20 mouse cellular contexts compared by ENCODE assay signal in genomic region chr3:121397007-121397406, GRCm38 (mm10). TPM values are rescaled to one million over a fixed set of nuclear protein-coding genes. Genes with fewer than 3 reads are reported as not detected.
DNase-seq lines count a peak whose midpoint lies in the region; ATAC-seq and TF ChIP-seq lines count a peak whose summit lies in the region.
"Had no signal": no experiment of that assay in that cellular context is flagged by ENCODE, and none has a peak within 500 bp of the region (broad histone marks: within the 10 kb centered on the region; RNA-seq: fewer than 3 reads in every experiment).

No protein-coding gene starts in this region.

- H3K27ac ChIP-seq in limb, embryonic 12.5 days: peak overlapping the region; percentile 50; the same call in 1 of the 2 replicates
- no peak overlapping the region for H3K27ac ChIP-seq in limb, embryonic 10.5 days
- H3K27ac ChIP-seq in embryonic facial prominence, embryonic 12.5 days: peak overlapping the region; percentile 56
- peak overlapping the region; percentile 66 for H3K27ac ChIP-seq in embryonic facial prominence, embryonic 14.5 days (replicated peaks; ENCODE audit: low read depth, low read length)
- peak overlapping the region; percentile 48; the same call in 1 of the 2 replicates for H3K27ac ChIP-seq in stomach, embryonic 15.5 days
- no peak overlapping the region for H3K27ac ChIP-seq in kidney, adult 2 months (ENCODE audit: insufficient read depth, low read depth, low read length)
- H3K27ac ChIP-seq: forebrain, embryonic 12.5 days; heart, adult 2 months; heart, embryonic 15.5 days; hindbrain, embryonic 10.5 days; hindbrain, embryonic 15.5 days had no signal

- ATAC-seq in limb, embryonic 12.5 days (ENCODE audit: insufficient number of reproducible peaks, insufficient read depth, low FRiP score, low TSS enrichment, low read depth): no peak
- ATAC-seq in embryonic facial prominence, embryonic 12.5 days (ENCODE audit: insufficient number of reproducible peaks, insufficient read depth, low FRiP score, low TSS enrichment): no peak
- peak; percentile 84 for ATAC-seq in embryonic facial prominence, embryonic 14.5 days (ENCODE audit: low read depth)
- 0 out of 2 replicates have a peak, but pooled peaks have one; percentile 32 for ATAC-seq in stomach, embryonic 15.5 days (ENCODE audit: insufficient read depth, low FRiP score, low read depth)
- ATAC-seq in CD4-positive, CD25-positive, alpha-beta regulatory T cell, adult 4 months: no peak
- ATAC-seq: forebrain, embryonic 16.5 days had no signal

- no peaks in the 10 kb centered on the region; the same call in 1 of the 2 replicates for H3K27me3 ChIP-seq in limb, embryonic 12.5 days
- no peaks in the 10 kb centered on the region for H3K27me3 ChIP-seq in limb, embryonic 10.5 days (ENCODE audit: low read depth, poor library complexity, severe bottlenecking)
- no peaks in the 10 kb centered on the region for H3K27me3 ChIP-seq in embryonic facial prominence, embryonic 12.5 days
- H3K27me3 ChIP-seq in embryonic facial prominence, embryonic 14.5 days (replicated peaks; ENCODE audit: control insufficient read depth, insufficient read depth, low read length): no peaks in the 10 kb centered on the region
- H3K27me3 ChIP-seq in stomach, embryonic 15.5 days (replicated peaks): no peaks in the 10 kb centered on the region
- H3K27me3 ChIP-seq in kidney, adult 2 months (replicated peaks; ENCODE audit: control insufficient read depth, insufficient read depth, low read length): no peaks in the 10 kb centered on the region
- H3K27me3 ChIP-seq: forebrain, embryonic 12.5 days; heart, embryonic 15.5 days; hindbrain, embryonic 15.5 days had no signal

- H3K36me3 ChIP-seq in limb, embryonic 12.5 days: no peaks in the 10 kb centered on the region
- no peaks in the 10 kb centered on the region for H3K36me3 ChIP-seq in limb, embryonic 10.5 days
- no peaks in the 10 kb centered on the region for H3K36me3 ChIP-seq in embryonic facial prominence, embryonic 12.5 days
- H3K36me3 ChIP-seq in embryonic facial prominence, embryonic 14.5 days (ENCODE audit: control insufficient read depth, insufficient read depth, low read length): no peaks in the 10 kb centered on the region
- no peaks in the 10 kb centered on the region for H3K36me3 ChIP-seq in stomach, embryonic 15.5 days
- no peaks in the 10 kb centered on the region for H3K36me3 ChIP-seq in kidney, adult 2 months (ENCODE audit: control insufficient read depth, insufficient read depth, low read length)
- H3K36me3 ChIP-seq: forebrain, embryonic 12.5 days; heart, embryonic 15.5 days; hindbrain, embryonic 10.5 days; hindbrain, embryonic 15.5 days had no signal

- no peaks in the 10 kb centered on the region for H3K9me3 ChIP-seq in limb, embryonic 12.5 days
- H3K9me3 ChIP-seq in limb, embryonic 10.5 days (replicated peaks): no peaks in the 10 kb centered on the region
- no peaks in the 10 kb centered on the region for H3K9me3 ChIP-seq in embryonic facial prominence, embryonic 12.5 days
- H3K9me3 ChIP-seq in embryonic facial prominence, embryonic 14.5 days (ENCODE audit: control insufficient read depth, low read length): no peaks in the 10 kb centered on the region
- no peaks in the 10 kb centered on the region for H3K9me3 ChIP-seq in stomach, embryonic 15.5 days
- H3K9me3 ChIP-seq: forebrain, embryonic 12.5 days; heart, embryonic 15.5 days; hindbrain, embryonic 10.5 days; hindbrain, embryonic 15.5 days had no signal

- no peak for DNase-seq in limb, embryonic 10.5 days (ENCODE audit: low spot score)
- DNase-seq in embryonic facial prominence, embryonic 14.5 days (ENCODE audit: low spot score): peak; percentile 76
- DNase-seq in kidney, adult 2 months: no peak
- DNase-seq: adrenal gland, adult 2 months; adrenal gland, postnatal 25 days; cerebellum, adult 18-20 months; cerebellum, postnatal 10 days; gastrocnemius, postnatal 10 days; heart, adult 2 months; heart, postnatal 14 days had no signal

- H3K4me2 ChIP-seq in limb, embryonic 12.5 days: no peak overlapping the region
- H3K4me2 ChIP-seq in embryonic facial prominence, embryonic 12.5 days (replicated peaks): no peak overlapping the region
- peak overlapping the region; percentile 1; the same call in 1 of the 2 replicates for H3K4me2 ChIP-seq in embryonic facial prominence, embryonic 14.5 days (ENCODE audit: low read depth, low read length)
- H3K4me2 ChIP-seq in stomach, embryonic 15.5 days: no peak overlapping the region
- H3K4me2 ChIP-seq: forebrain, embryonic 12.5 days; heart, embryonic 11.5 days; heart, embryonic 15.5 days; hindbrain, embryonic 15.5 days had no signal

- no peak for TF ChIP-seq CTCF in kidney, adult 2 months (conservative IDR thresholded peaks at IDR 0.05; ENCODE audit: insufficient read depth, insufficient read length, low read depth, low read length)

- H3K4me1 ChIP-seq in limb, embryonic 12.5 days (replicated peaks): peaks cover 16% of the 10 kb centered on the region
- peaks cover 7% of the 10 kb centered on the region for H3K4me1 ChIP-seq in limb, embryonic 10.5 days
- peaks cover 22% of the 10 kb centered on the region; the same call in 1 of the 2 replicates for H3K4me1 ChIP-seq in embryonic facial prominence, embryonic 12.5 days
- H3K4me1 ChIP-seq in embryonic facial prominence, embryonic 14.5 days (ENCODE audit: control insufficient read depth, insufficient read depth, low read length): peaks cover 17% of the 10 kb centered on the region
- no peaks in the 10 kb centered on the region for H3K4me1 ChIP-seq in stomach, embryonic 15.5 days
- peaks cover 4% of the 10 kb centered on the region; the same call in 1 of the 2 replicates for H3K4me1 ChIP-seq in kidney, adult 2 months (ENCODE audit: control insufficient read depth, insufficient read depth, low read length)
- H3K4me1 ChIP-seq: forebrain, embryonic 12.5 days; heart, embryonic 15.5 days; hindbrain, embryonic 15.5 days had no signal

- H3K9ac ChIP-seq in limb, embryonic 12.5 days (replicated peaks): no peak overlapping the region
- H3K9ac ChIP-seq in embryonic facial prominence, embryonic 12.5 days: no peak overlapping the region
- H3K9ac ChIP-seq in embryonic facial prominence, embryonic 14.5 days (ENCODE audit: low read depth, low read length): no peak overlapping the region
- no peak overlapping the region for H3K9ac ChIP-seq in stomach, embryonic 15.5 days
- H3K9ac ChIP-seq: forebrain, embryonic 12.5 days; heart, embryonic 15.5 days; hindbrain, embryonic 15.5 days had no signal

- 64% methylated on average over 6 of the region's 6 CpGs for WGBS in limb, embryonic 12.5 days
- 82% methylated on average over 6 of the region's 6 CpGs for WGBS in limb, embryonic 10.5 days
- WGBS in embryonic facial prominence, embryonic 12.5 days: 58% methylated on average over 6 of the region's 6 CpGs
- WGBS in embryonic facial prominence, embryonic 14.5 days: 37% methylated on average over 6 of the region's 6 CpGs
- WGBS in stomach, embryonic 15.5 days: 62% methylated on average over 6 of the region's 6 CpGs
- WGBS in kidney, adult 2 months: 92% methylated on average over 6 of the region's 6 CpGs

- no peak overlapping the region for H3K4me3 ChIP-seq in limb, embryonic 12.5 days (replicated peaks)
- H3K4me3 ChIP-seq in limb, embryonic 10.5 days: no peak overlapping the region
- no peak overlapping the region for H3K4me3 ChIP-seq in embryonic facial prominence, embryonic 12.5 days
- H3K4me3 ChIP-seq in embryonic facial prominence, embryonic 14.5 days (ENCODE audit: low read depth, low read length): no peak overlapping the region
- no peak overlapping the region for H3K4me3 ChIP-seq in stomach, embryonic 15.5 days (replicated peaks)
- no peak overlapping the region for H3K4me3 ChIP-seq in kidney, adult 2 months (ENCODE audit: insufficient read depth, low read depth, low read length)
- H3K4me3 ChIP-seq: forebrain, embryonic 12.5 days; heart, adult 2 months; heart, embryonic 15.5 days; hindbrain, embryonic 10.5 days; hindbrain, embryonic 15.5 days had no signal

- TF ChIP-seq POLR2A in kidney, adult 2 months (IDR thresholded peaks at IDR 0.05; ENCODE audit: low read depth, low read length): no peak

RNA-seq across cellular contexts. Expression of gene Cnn3, which starts 29.3 kb away (rescaled TPM):
- polyA plus RNA-seq in limb, embryonic 12.5 days (2016; fragmentation: Nextera tagmentation; extraction: Ambion mirVana): 852 and 858 TPM in 2 replicates
- polyA plus RNA-seq in limb, embryonic 10.5 days (2016; fragmentation: Nextera tagmentation; extraction: Ambion mirVana): 697 and 777 TPM in 2 replicates
- 896 and 941 TPM in 2 replicates for polyA plus RNA-seq in embryonic facial prominence, embryonic 12.5 days (2016; fragmentation: Nextera tagmentation; extraction: Ambion mirVana)
- 870 and 944 TPM in 2 replicates for polyA plus RNA-seq in embryonic facial prominence, embryonic 14.5 days (2014; fragmentation: Nextera tagmentation; extraction: Ambion mirVana)
- 522 and 525 TPM in 2 replicates for polyA plus RNA-seq in stomach, embryonic 15.5 days (2015; fragmentation: Nextera tagmentation; extraction: Ambion mirVana)
- polyA plus RNA-seq in kidney, adult 2 months (2012; rRNA removed): 253 and 268 TPM in 2 replicates
- 1 to 10 TPM; 8.8 to 9.7 TPM for polyA plus RNA-seq in CD4-positive, CD25-positive, alpha-beta regulatory T cell, adult 4 months (2017; shearing (Covaris generic))

Comparison
In these comparisons a context has a peak if more than half of its experiments do, and no peak if none do; other contexts are left out.
1. ATAC-seq: peak in embryonic facial prominence, embryonic 14.5 days (single experiment) and stomach, embryonic 15.5 days (single experiment); none in limb, embryonic 12.5 days (single experiment), embryonic facial prominence, embryonic 12.5 days (single experiment) and CD4-positive, CD25-positive, alpha-beta regulatory T cell, adult 4 months (single experiment).
2. H3K27ac ChIP-seq: peak in limb, embryonic 12.5 days (single experiment), embryonic facial prominence, embryonic 12.5 days (single experiment), embryonic facial prominence, embryonic 14.5 days (single experiment) and stomach, embryonic 15.5 days (single experiment); none in limb, embryonic 10.5 days (single experiment) and kidney, adult 2 months (single experiment).
3. RNA of gene Cnn3, which starts 29.3 kb away (polyA plus RNA-seq): 896 to 941 TPM in embryonic facial prominence, embryonic 12.5 days, 870 to 944 TPM in embryonic facial prominence, embryonic 14.5 days, 852 to 858 TPM in limb, embryonic 12.5 days, 697 to 777 TPM in limb, embryonic 10.5 days, 522 to 525 TPM in stomach, embryonic 15.5 days and 253 to 268 TPM in kidney, adult 2 months; 8.8 to 9.7 TPM in CD4-positive, CD25-positive, alpha-beta regulatory T cell, adult 4 months; every median in the first group is over 10 times any median in the second.